Mouse (Mus musculus) G1E (cell line): ENCODE results near the gene Cyp4a10. TPM values are rescaled to one million over a fixed set of nuclear protein-coding genes. Genes with fewer than 3 reads are reported as not detected.
"Not testable (repeated sequence)": the region's sequence is repeated elsewhere in the genome, so short reads cannot be mapped to it uniquely, and the experiment has no call there.

ENCODE experiments used
- ATAC-seq: 2 replicates; pipeline ENCODE4 v1.8.0; 2016; ENCODE audit warnings: mild to moderate bottlenecking; ENCODE audit not compliant: insufficient number of reproducible peaks, poor library complexity, low FRiP score, severe bottlenecking; ENCODE audit errors: extremely low read depth
- DNase-seq: peaks from one replicate; pipeline ENCODE4 v3.0.0; 2012; ENCODE audit warnings: low spot score
- H3K27me3 ChIP-seq: 2 replicates; pipeline ENCODE4 v1.6.1; 2012; ENCODE audit warnings: mild to moderate bottlenecking, low read length, inconsistent platforms; ENCODE audit not compliant: insufficient read depth
- H3K36me3 ChIP-seq: replicated peaks from 2 replicates; pipeline ENCODE3; 2012; ENCODE audit warnings: mild to moderate bottlenecking, inconsistent platforms
- H3K4me1 ChIP-seq: 2 replicates; pipeline ENCODE4 v1.6.1; 2012; ENCODE audit warnings: low read depth, low read length, inconsistent platforms, mixed read lengths; ENCODE audit not compliant: insufficient read depth
- H3K4me3 ChIP-seq: 2 replicates; pipeline ENCODE4 v1.5.1; 2012; ENCODE audit warnings: low read depth, mild to moderate bottlenecking, inconsistent platforms, low read length, moderate library complexity, mixed read lengths
- H3K9me3 ChIP-seq: replicated peaks from 2 replicates; pipeline ENCODE4 v1.6.1; 2012; ENCODE audit warnings: inconsistent platforms
- CTCF ChIP-seq: IDR thresholded peaks from 2 replicates; pipeline ENCODE4 v1.5.1; 2012; ENCODE audit warnings: low read depth, low read length, inconsistent platforms, mixed read lengths
- GATA1 ChIP-seq: IDR thresholded peaks from 2 replicates; pipeline ENCODE4 v1.6.1; 2012; ENCODE audit warnings: borderline replicate concordance, low read length, inconsistent platforms, mixed read lengths
- GATA2 ChIP-seq: IDR thresholded peaks from 2 replicates; pipeline ENCODE4 v1.6.1; 2012; ENCODE audit warnings: low read depth, low read length, inconsistent platforms, borderline replicate concordance
- POLR2AphosphoS5 ChIP-seq: IDR thresholded peaks from 2 replicates; pipeline ENCODE4 v1.6.1; 2012; ENCODE audit warnings: low read depth, low read length, inconsistent platforms; ENCODE audit not compliant: insufficient replicate concordance
- TAL1 ChIP-seq: conservative IDR thresholded peaks from 2 replicates; pipeline ENCODE4 v1.6.1; 2012; ENCODE audit warnings: low read depth, low read length, inconsistent platforms, mixed read lengths
- polyA plus RNA-seq: library from polyadenylated mRNA; stranded (reverse); fragments of >175 nt; gene quantifications from 2 replicates; pipeline ENCODE4 v1.2.3, GENCODE M21; 2012
- total RNA-seq, 2 experiments: library from RNA; stranded (forward) in 1 of 2; stranded (reverse) in 1 of 2; fragments of 200-1000 nt in 1 of 2; fragments of >200 nt in 1 of 2; fragmentation: Nextera tagmentation in 1 of 2; gene quantifications; 2 replicates each; pipeline ENCODE4 v1.2.3; 2014 to 2017

The Cyp4a10 gene
- total RNA-seq (2014; fragmentation: Nextera tagmentation) (not detected in 2 replicates), total RNA-seq (2017) (0.16 TPM in 1 of 2 replicates, not detected in the other), polyA plus RNA-seq (not detected in 2 replicates)

GRCm38 (mm10) chr4:115518000-115518399, at the start of gene Cyp4a10:
TSS of gene Cyp4a10 (plus strand) at chr4:115518264.
- not testable (repeated sequence) for H3K27me3 ChIP-seq, H3K4me3 ChIP-seq, H3K9me3 ChIP-seq, DNase-seq, ATAC-seq, H3K4me1 ChIP-seq, H3K36me3 ChIP-seq

DNA sequence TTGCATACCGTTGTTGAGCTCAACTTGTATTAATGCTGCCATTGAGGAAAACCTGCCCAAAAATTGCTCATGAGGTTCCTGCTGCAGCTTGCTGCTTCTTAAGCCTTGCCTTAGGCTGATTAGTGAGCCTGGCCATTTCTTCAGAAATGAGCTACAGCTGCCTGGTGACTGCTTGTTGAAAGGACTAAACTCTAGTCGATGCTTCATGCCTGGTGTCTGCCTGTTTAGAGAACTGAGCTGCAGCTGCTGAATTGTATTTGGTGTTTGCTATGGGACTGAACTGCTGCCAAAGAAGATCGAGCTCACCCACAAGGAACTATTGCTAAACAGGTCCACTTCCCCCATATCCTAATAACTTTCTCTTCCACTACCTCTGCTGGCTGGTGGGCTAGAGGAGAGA, 44.5 kb upstream of the Cyp4a10 start:
- not testable (repeated sequence) for H3K4me3 ChIP-seq, ATAC-seq, DNase-seq, H3K27me3 ChIP-seq, H3K9me3 ChIP-seq, H3K36me3 ChIP-seq, H3K4me1 ChIP-seq

DNA sequence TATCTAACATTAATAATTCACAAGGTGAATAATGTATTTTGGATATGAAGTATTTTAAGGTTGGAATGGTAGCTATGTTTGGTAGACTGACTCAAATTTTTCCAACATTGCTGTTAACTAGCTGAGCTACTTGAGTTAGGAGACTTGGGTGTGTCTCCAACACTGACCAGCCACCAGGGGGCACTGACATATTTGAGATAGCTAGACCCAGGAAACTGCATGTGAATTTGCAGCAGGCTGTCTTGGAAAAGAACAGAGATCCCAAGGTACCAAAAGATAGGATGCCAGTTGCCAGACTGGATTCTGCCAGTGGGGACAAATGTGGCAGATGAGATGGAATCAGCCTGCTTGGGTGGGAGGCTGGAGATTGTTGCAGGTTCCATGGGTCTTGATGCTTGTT, 42.0 kb upstream of the Cyp4a10 start:
- H3K9me3 ChIP-seq, DNase-seq, H3K4me3 ChIP-seq, ATAC-seq, H3K4me1 ChIP-seq, H3K36me3 ChIP-seq, H3K27me3 ChIP-seq: not testable (repeated sequence)

DNA sequence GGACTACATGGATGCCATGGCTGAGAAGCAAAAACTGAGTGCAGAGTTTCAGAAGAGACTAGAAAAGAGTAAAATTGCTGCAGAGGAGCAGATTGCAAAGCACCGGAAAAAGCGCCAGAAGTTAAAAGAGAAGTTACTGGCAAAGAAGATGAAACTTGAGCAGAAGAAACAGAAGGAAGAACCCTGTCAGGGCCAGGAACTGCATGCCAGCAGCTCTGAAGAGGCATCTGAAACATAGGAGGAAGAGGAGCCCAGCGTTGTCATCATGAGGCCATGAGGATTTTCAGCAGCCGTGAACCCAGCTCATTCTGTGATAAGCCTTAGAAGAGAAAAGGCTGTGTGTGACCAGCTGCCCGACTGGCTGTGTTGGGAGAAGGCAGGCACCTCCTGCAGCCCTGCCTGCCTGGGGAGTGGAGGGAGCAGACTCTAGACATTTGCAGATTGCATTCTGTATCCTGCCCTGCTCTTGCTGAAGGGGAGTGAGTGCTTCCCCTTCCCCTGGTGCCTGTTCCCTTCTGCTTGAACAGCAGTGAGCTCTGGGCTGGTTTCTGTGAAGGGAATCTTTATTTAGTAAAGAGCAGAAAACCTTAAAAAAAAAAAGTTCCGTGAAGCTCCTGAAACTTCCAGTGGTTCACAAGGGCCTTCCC, 36.9 kb upstream of the Cyp4a10 start:
- no peaks in the 10 kb centered on the region for H3K4me1 ChIP-seq
- no peaks in the 10 kb centered on the region for H3K9me3 ChIP-seq
- H3K36me3 ChIP-seq, result no peaks in the 10 kb centered on the region
- ATAC-seq (no peak), DNase-seq (no peak)
- peaks cover 3% of the 10 kb centered on the region; the same call in 1 of the 2 replicates for H3K27me3 ChIP-seq
- H3K4me3 ChIP-seq, result no peak overlapping the region
- TF ChIP-seq GATA1 (no peak), POLR2AphosphoS5 (no peak), GATA2 (no peak), TAL1 (no peak), CTCF (no peak)

DNA sequence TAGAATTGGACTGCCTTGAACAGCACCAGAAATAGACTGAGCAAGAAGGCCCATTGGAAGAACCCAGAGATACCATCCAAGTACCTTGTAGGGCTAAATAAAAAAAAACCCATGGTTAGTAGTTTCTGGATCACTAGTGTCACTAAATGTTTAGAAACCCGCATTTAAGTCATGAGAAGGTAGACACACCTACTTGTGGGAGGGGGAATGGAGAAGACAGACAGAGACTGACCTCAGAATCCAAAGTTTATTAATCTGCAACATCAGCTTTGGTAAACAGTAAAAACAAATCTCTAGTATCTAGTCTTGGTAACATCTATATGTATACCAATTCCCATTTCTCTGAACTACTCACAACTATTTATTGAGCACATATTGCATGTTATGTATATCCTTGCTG, 22.1 kb upstream of the Cyp4a10 start, which contains the start of gene Cyp4a14:
Gene Cyp4a14, minus strand, starts transcription at position 142 of the 400 bp plus-strand sequence.
- Histone ChIP-seq H3K27me3 (no peaks in the 10 kb centered on the region), H3K4me1 (no peaks in the 10 kb centered on the region), H3K36me3 (no peaks in the 10 kb centered on the region)

DNA sequence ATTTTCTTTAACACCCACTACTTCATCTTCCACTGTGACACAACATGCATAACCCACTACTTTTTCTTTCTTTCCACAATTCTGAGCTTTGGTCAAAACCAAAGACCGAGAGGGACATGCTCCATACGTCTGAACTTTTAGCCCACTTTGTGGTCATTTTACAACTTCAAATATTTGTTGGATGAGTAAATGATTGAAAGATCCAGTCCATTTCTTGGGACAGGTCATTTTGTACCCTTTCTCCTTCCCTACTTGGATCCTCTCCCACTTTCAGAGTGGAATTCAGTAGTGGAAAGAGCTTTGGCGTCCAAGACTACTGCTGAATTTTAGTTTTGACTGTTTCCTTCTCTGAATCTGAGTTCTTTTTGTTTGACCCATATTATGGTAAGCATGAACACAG, 20.6 kb upstream of the Cyp4a10 start:
- Histone ChIP-seq H3K4me3 (no peak overlapping the region), H3K36me3 (no peaks in the 10 kb centered on the region), H3K27me3 (no peaks in the 10 kb centered on the region), H3K4me1 (no peaks in the 10 kb centered on the region), H3K9me3 (no peaks in the 10 kb centered on the region)
- TF ChIP-seq GATA1, result no peak
- TF ChIP-seq POLR2AphosphoS5, result no peak
- no peak for TF ChIP-seq CTCF
- TF ChIP-seq GATA2, result no peak
- TF ChIP-seq TAL1, result no peak
- DNase-seq (no peak), ATAC-seq (no peak)

More for the DNA sequence above, 22.1 kb upstream of the Cyp4a10 start, which contains the start of gene Cyp4a14:
- ATAC-seq (no peak), DNase-seq (no peak)
- Histone ChIP-seq H3K4me3 (no peak within 1 kb of the TSS), H3K9me3 (no peaks in the 10 kb centered on the region)
- no peak for TF ChIP-seq CTCF
- no peak for TF ChIP-seq TAL1
- TF ChIP-seq POLR2AphosphoS5, result no peak
- TF ChIP-seq GATA2, result no peak
- no peak for TF ChIP-seq GATA1

DNA sequence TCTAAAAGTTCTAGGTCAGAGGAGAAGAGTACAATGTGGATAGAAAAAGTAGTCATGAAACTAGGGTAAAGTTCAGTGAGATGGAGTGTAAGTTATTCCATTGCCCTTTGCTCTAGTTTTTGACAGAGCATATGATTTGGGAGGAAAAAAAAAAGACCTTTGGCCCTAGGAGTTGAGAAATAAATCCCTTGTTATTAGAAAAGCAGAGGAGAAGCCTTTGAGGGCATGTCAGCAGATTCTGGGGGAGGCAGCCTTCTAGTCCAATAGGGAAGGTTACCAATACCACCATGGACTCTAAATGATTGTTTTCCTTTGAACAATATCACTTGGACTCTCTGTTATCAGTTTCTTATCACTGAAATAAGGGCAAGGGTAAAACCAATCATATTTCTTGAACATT, 4.1 kb upstream of the Cyp4a10 start:
- not testable (repeated sequence) for H3K4me1 ChIP-seq, DNase-seq, H3K36me3 ChIP-seq, ATAC-seq, H3K27me3 ChIP-seq, H3K4me3 ChIP-seq, H3K9me3 ChIP-seq
